Mouse (Mus musculus): ENCODE data around the gene Xpr1. TPM values are rescaled to one million over a fixed set of nuclear protein-coding genes. Genes with fewer than 3 reads are reported as not detected.

The Xpr1 gene
- polyA plus RNA-seq, 1 experiment = 6.7 TPM

DNA sequence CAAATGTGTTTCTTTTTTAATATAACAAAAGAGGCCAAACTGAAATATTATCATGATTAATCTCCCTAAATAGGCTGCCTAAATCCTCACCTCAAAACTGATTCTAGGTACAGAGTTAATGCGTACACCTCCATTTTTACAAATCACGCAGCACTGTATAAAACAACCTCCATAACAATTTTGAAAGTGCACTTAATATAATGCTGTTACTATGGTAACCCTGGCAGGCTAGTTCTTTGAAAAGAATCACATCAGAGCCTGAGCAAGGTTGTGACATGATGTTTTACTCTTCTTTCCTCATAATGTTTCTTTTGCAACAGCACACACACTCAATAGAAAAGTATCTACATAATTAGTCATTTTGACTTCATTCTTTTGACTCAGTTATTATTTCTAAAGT is 113.8 kb downstream of the Xpr1 start:
- WGBS = 93% methylated on average over 2 of the region's 2 CpGs

GRCm38 (mm10) chr1:155297615-155298014 is 119.6 kb downstream of the Xpr1 start:
- H3K36me3 ChIP-seq (ENCODE audit: control insufficient read depth, insufficient read depth, low read length) = peaks cover 9% of the 10 kb centered on the region
- no peak overlapping the region for H3K27ac ChIP-seq (ENCODE audit: insufficient read depth, low read depth, low read length)
- TF ChIP-seq POLR2A (IDR thresholded peaks at IDR 0.05; ENCODE audit: low read depth, low read length) (no peak), CTCF (IDR thresholded peaks at IDR 0.05; ENCODE audit: extremely low read depth, insufficient read length, insufficient replicate concordance, low read depth, low read length) (no peak)
- 88% methylated on average over 5 of the region's 5 CpGs for WGBS
- H3K4me1 ChIP-seq (ENCODE audit: control insufficient read depth, insufficient read depth, insufficient read length, low read length) = no peaks in the 10 kb centered on the region
- no peaks in the 10 kb centered on the region for H3K27me3 ChIP-seq (ENCODE audit: control insufficient read depth, insufficient read depth, low read length)
- H3K4me3 ChIP-seq (ENCODE audit: low read depth, low read length) = no peak overlapping the region

More for the DNA sequence above, 113.8 kb downstream of the Xpr1 start:
- H3K4me1 ChIP-seq (ENCODE audit: control insufficient read depth, insufficient read depth, insufficient read length, low read length) = no peaks in the 10 kb centered on the region
- H3K4me3 ChIP-seq (ENCODE audit: low read depth, low read length) = no peak overlapping the region
- H3K27me3 ChIP-seq (ENCODE audit: control insufficient read depth, insufficient read depth, low read length) = no peaks in the 10 kb centered on the region
- H3K36me3 ChIP-seq (ENCODE audit: control insufficient read depth, insufficient read depth, low read length) = peaks cover 21% of the 10 kb centered on the region
- TF ChIP-seq CTCF (IDR thresholded peaks at IDR 0.05; ENCODE audit: extremely low read depth, insufficient read length, insufficient replicate concordance, low read depth, low read length) = no peak
- no peak overlapping the region for H3K27ac ChIP-seq (ENCODE audit: insufficient read depth, low read depth, low read length)

DNA sequence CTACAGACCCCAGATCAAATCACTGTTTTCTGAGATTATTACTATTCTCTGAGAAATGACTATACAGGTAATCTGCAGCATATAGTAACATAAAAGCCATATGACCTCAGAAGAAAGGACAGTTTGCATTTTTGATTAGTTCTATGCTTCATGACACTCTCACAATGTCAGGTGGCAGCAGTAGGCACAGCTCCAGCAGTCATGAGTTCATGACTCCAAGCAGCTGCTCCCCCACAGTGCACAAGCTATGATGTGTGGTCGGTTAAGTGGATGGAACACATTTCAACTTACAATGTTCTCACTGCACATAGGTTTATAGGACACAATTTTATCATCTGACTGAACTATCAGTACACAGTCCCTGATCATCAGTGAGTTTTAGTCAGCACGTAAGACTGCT is 120.0 kb downstream of the Xpr1 start:
- Histone ChIP-seq H3K27ac (ENCODE audit: insufficient read depth, low read depth, low read length) (no peak overlapping the region), H3K4me1 (ENCODE audit: control insufficient read depth, insufficient read depth, insufficient read length, low read length) (no peaks in the 10 kb centered on the region), H3K4me3 (ENCODE audit: low read depth, low read length) (no peak overlapping the region), H3K27me3 (ENCODE audit: control insufficient read depth, insufficient read depth, low read length) (no peaks in the 10 kb centered on the region), H3K36me3 (ENCODE audit: control insufficient read depth, insufficient read depth, low read length) (peaks cover 10% of the 10 kb centered on the region)
- TF ChIP-seq CTCF (IDR thresholded peaks at IDR 0.05; ENCODE audit: extremely low read depth, insufficient read length, insufficient replicate concordance, low read depth, low read length) (no peak), POLR2A (IDR thresholded peaks at IDR 0.05; ENCODE audit: low read depth, low read length) (no peak)
- 93% methylated on average over 2 of the region's 2 CpGs for WGBS

GRCm38 (mm10) chr1:155293446-155293845 is 123.8 kb downstream of the Xpr1 start:
- 24% methylated on average over 3 of the region's 3 CpGs for WGBS
- Histone ChIP-seq H3K4me3 (ENCODE audit: low read depth, low read length) (no peak overlapping the region), H3K27me3 (ENCODE audit: control insufficient read depth, insufficient read depth, low read length) (no peaks in the 10 kb centered on the region), H3K4me1 (ENCODE audit: control insufficient read depth, insufficient read depth, insufficient read length, low read length) (no peaks in the 10 kb centered on the region), H3K36me3 (ENCODE audit: control insufficient read depth, insufficient read depth, low read length) (peaks cover 22% of the 10 kb centered on the region), H3K27ac (ENCODE audit: insufficient read depth, low read depth, low read length) (no peak overlapping the region)
- no peak for TF ChIP-seq CTCF (IDR thresholded peaks at IDR 0.05; ENCODE audit: extremely low read depth, insufficient read length, insufficient replicate concordance, low read depth, low read length)
- TF ChIP-seq POLR2A (IDR thresholded peaks at IDR 0.05; ENCODE audit: low read depth, low read length) = no peak

GRCm38 (mm10) chr1:155289411-155289810 is 127.8 kb downstream of the Xpr1 start:
- no peaks in the 10 kb centered on the region for H3K27me3 ChIP-seq (ENCODE audit: control insufficient read depth, insufficient read depth, low read length)
- H3K4me3 ChIP-seq (ENCODE audit: low read depth, low read length) = no peak overlapping the region
- WGBS = 84% methylated on average over 1 of the region's 1 CpGs
- H3K27ac ChIP-seq (ENCODE audit: insufficient read depth, low read depth, low read length) = no peak overlapping the region
- H3K36me3 ChIP-seq (ENCODE audit: control insufficient read depth, insufficient read depth, low read length) = peaks cover 36% of the 10 kb centered on the region
- no peaks in the 10 kb centered on the region for H3K4me1 ChIP-seq (ENCODE audit: control insufficient read depth, insufficient read depth, insufficient read length, low read length)
- TF ChIP-seq CTCF (IDR thresholded peaks at IDR 0.05; ENCODE audit: extremely low read depth, insufficient read length, insufficient replicate concordance, low read depth, low read length) = no peak
- TF ChIP-seq POLR2A (IDR thresholded peaks at IDR 0.05; ENCODE audit: low read depth, low read length) = no peak

DNA sequence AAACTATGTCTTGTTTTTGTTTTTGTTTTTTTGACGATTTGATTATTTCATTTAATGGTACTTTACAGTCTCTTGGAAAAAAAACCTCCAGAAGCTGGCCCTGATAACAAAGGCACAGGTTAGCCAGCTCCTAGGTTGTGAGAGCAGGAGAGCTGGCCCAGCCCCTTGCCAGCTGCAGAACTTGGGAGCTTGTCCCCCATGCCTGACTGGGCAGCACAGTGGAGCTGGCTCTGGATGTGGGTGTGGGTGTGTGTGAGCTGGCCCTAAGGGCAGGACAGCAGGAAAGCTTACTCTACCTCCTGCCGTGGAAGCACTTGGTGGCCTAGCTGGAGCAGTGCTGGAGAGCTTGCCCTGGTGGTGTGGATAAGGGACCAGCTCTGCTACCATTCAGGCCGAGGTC is 129.2 kb downstream of the Xpr1 start:
- Histone ChIP-seq H3K36me3 (ENCODE audit: control insufficient read depth, insufficient read depth, low read length) (peaks cover 43% of the 10 kb centered on the region), H3K4me3 (ENCODE audit: low read depth, low read length) (no peak overlapping the region), H3K27me3 (ENCODE audit: control insufficient read depth, insufficient read depth, low read length) (no peaks in the 10 kb centered on the region), H3K4me1 (ENCODE audit: control insufficient read depth, insufficient read depth, insufficient read length, low read length) (no peaks in the 10 kb centered on the region), H3K27ac (ENCODE audit: insufficient read depth, low read depth, low read length) (no peak overlapping the region)
- TF ChIP-seq CTCF (IDR thresholded peaks at IDR 0.05; ENCODE audit: extremely low read depth, insufficient read length, insufficient replicate concordance, low read depth, low read length) (no peak), POLR2A (IDR thresholded peaks at IDR 0.05; ENCODE audit: low read depth, low read length) (no peak)
- 91% methylated on average over 3 of the region's 3 CpGs for WGBS

DNA sequence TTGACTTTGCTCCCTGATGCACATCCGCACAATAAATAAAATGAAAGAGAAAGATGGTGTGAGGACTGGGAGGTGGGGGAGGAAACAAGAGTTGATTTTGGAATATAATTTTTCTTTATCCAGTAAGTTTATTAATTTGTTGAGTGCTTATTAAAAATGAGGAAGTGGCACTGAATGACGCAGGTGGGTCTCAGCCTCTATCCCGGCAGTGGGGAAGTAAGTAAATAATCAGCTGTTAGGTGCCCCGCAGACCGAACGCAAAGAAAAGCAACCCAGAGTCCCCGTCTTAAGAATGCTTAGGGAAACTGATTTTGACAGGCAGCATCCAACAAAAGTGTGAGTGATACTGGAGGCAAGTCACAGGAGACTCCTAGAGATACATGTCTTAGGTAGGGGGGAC is 133.4 kb downstream of the Xpr1 start:
- Histone ChIP-seq H3K4me3 (ENCODE audit: low read depth, low read length) (no peak overlapping the region), H3K27ac (ENCODE audit: insufficient read depth, low read depth, low read length) (no peak overlapping the region), H3K4me1 (ENCODE audit: control insufficient read depth, insufficient read depth, insufficient read length, low read length) (no peaks in the 10 kb centered on the region), H3K27me3 (ENCODE audit: control insufficient read depth, insufficient read depth, low read length) (no peaks in the 10 kb centered on the region), H3K36me3 (ENCODE audit: control insufficient read depth, insufficient read depth, low read length) (peaks cover 34% of the 10 kb centered on the region)
- TF ChIP-seq POLR2A (IDR thresholded peaks at IDR 0.05; ENCODE audit: low read depth, low read length) (no peak), CTCF (IDR thresholded peaks at IDR 0.05; ENCODE audit: extremely low read depth, insufficient read length, insufficient replicate concordance, low read depth, low read length) (no peak)
- 88% methylated on average over 7 of the region's 7 CpGs for WGBS

All from small intestine, adult 2 months (tissue).